In the genomic region with DNA sequence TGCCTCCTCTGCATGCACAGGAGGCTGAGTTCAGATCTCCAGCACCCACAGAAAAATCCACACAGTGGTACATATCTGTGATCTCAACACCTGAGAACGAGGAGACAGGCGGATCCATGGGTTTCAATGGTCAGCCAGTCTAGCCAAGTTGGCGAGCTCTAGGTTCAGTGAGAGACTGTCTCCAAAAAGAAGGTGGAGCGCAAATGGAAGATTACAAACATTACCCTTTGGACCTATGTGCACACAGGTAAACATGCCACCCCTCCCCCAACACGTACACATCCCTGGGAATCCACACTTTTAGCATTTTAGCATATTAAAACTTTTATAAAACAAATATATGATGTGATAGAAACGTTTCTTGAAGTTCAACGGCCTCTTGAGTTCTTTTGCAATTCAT, we compare ENCODE assay signal across 16 mouse cellular contexts. TPM values are rescaled to one million over a fixed set of nuclear protein-coding genes. Genes with fewer than 3 reads are reported as not detected.
A peak's percentile ranks its signal among the peaks of the same experiment; 100 is the strongest.
DNase-seq lines count a peak whose midpoint lies in the region; ATAC-seq lines count a peak whose summit lies in the region.
"Had no signal": no experiment of that assay in that cellular context is flagged by ENCODE, and none has a peak within 500 bp of the region (broad histone marks: within the 10 kb centered on the region; RNA-seq: fewer than 3 reads in every experiment).

No protein-coding gene starts in this region.

- H3K27ac ChIP-seq in forebrain, embryonic 15.5 days (replicated peaks) = peak overlapping the region; percentile 66
- no peak overlapping the region for H3K27ac ChIP-seq in forebrain, embryonic 12.5 days
- H3K27ac ChIP-seq in limb, embryonic 13.5 days = no peak overlapping the region
- H3K27ac ChIP-seq in limb, embryonic 10.5 days = no peak overlapping the region
- no peak overlapping the region for H3K27ac ChIP-seq in embryonic facial prominence, embryonic 13.5 days
- H3K27ac ChIP-seq in liver, embryonic 15.5 days (replicated peaks) = no peak overlapping the region

- DNase-seq in limb, embryonic 10.5 days (ENCODE audit: low spot score) = no peak
- no peak for DNase-seq in right cerebral cortex, postnatal 25 days
- DNase-seq: adrenal gland, adult 8-10 months; cerebellum, postnatal 14 days; embryo, embryonic 11 days; heart, postnatal 10 days; kidney, postnatal 4 days; lung, adult 18-20 months; right cerebral cortex, postnatal 14 days; thymus, postnatal 14 days had no signal

- 90% methylated on average over 7 of the region's 7 CpGs for WGBS in forebrain, embryonic 15.5 days
- WGBS in forebrain, embryonic 12.5 days = 95% methylated on average over 7 of the region's 7 CpGs
- WGBS in limb, embryonic 13.5 days = 93% methylated on average over 7 of the region's 7 CpGs
- WGBS in limb, embryonic 10.5 days = 90% methylated on average over 7 of the region's 7 CpGs
- WGBS in embryonic facial prominence, embryonic 13.5 days = 91% methylated on average over 7 of the region's 7 CpGs
- WGBS in liver, embryonic 15.5 days (ENCODE audit: insufficient replicate concordance) = 71% methylated on average over 7 of the region's 7 CpGs

- no peaks in the 10 kb centered on the region for H3K9me3 ChIP-seq in forebrain, embryonic 15.5 days
- H3K9me3 ChIP-seq in forebrain, embryonic 12.5 days = no peaks in the 10 kb centered on the region
- H3K9me3 ChIP-seq in limb, embryonic 13.5 days = no peaks in the 10 kb centered on the region
- H3K9me3 ChIP-seq in limb, embryonic 10.5 days (replicated peaks) = no peaks in the 10 kb centered on the region
- H3K9me3 ChIP-seq in embryonic facial prominence, embryonic 13.5 days = no peaks in the 10 kb centered on the region
- no peaks in the 10 kb centered on the region for H3K9me3 ChIP-seq in liver, embryonic 15.5 days (replicated peaks)

- H3K4me2 ChIP-seq in forebrain, embryonic 15.5 days (replicated peaks) = no peak overlapping the region
- H3K4me2 ChIP-seq in forebrain, embryonic 12.5 days = no peak overlapping the region
- H3K4me2 ChIP-seq in limb, embryonic 13.5 days (replicated peaks) = peak overlapping the region; percentile 58
- peak overlapping the region; percentile 57; the same call in 1 of the 2 replicates for H3K4me2 ChIP-seq in embryonic facial prominence, embryonic 13.5 days
- peak overlapping the region; percentile 59; the same call in 1 of the 2 replicates for H3K4me2 ChIP-seq in liver, embryonic 15.5 days

- no peak overlapping the region for H3K4me3 ChIP-seq in forebrain, embryonic 15.5 days
- H3K4me3 ChIP-seq in forebrain, embryonic 12.5 days (replicated peaks) = no peak overlapping the region
- H3K4me3 ChIP-seq in limb, embryonic 13.5 days = no peak overlapping the region
- H3K4me3 ChIP-seq in limb, embryonic 10.5 days = no peak overlapping the region
- H3K4me3 ChIP-seq in embryonic facial prominence, embryonic 13.5 days = no peak overlapping the region
- H3K4me3 ChIP-seq in liver, embryonic 15.5 days (replicated peaks) = no peak overlapping the region

- no peaks in the 10 kb centered on the region for H3K27me3 ChIP-seq in forebrain, embryonic 15.5 days
- no peaks in the 10 kb centered on the region; the same call in 1 of the 2 replicates for H3K27me3 ChIP-seq in forebrain, embryonic 12.5 days
- H3K27me3 ChIP-seq in limb, embryonic 13.5 days = no peaks in the 10 kb centered on the region
- H3K27me3 ChIP-seq in limb, embryonic 10.5 days (ENCODE audit: low read depth, poor library complexity, severe bottlenecking) = no peaks in the 10 kb centered on the region
- H3K27me3 ChIP-seq in embryonic facial prominence, embryonic 13.5 days = no peaks in the 10 kb centered on the region
- H3K27me3 ChIP-seq in liver, embryonic 15.5 days = no peaks in the 10 kb centered on the region

- peaks cover 11% of the 10 kb centered on the region for H3K4me1 ChIP-seq in forebrain, embryonic 15.5 days
- H3K4me1 ChIP-seq in forebrain, embryonic 12.5 days = peaks cover 12% of the 10 kb centered on the region
- peaks cover 7% of the 10 kb centered on the region; the same call in 1 of the 2 replicates for H3K4me1 ChIP-seq in limb, embryonic 13.5 days
- peaks cover 20% of the 10 kb centered on the region for H3K4me1 ChIP-seq in limb, embryonic 10.5 days
- peaks cover 20% of the 10 kb centered on the region for H3K4me1 ChIP-seq in embryonic facial prominence, embryonic 13.5 days
- H3K4me1 ChIP-seq in liver, embryonic 15.5 days (replicated peaks) = peaks cover 19% of the 10 kb centered on the region

- no peak for ATAC-seq in forebrain, embryonic 15.5 days (replicated peaks)
- ATAC-seq in forebrain, embryonic 12.5 days (ENCODE audit: low FRiP score) = no peak
- ATAC-seq in limb, embryonic 13.5 days (ENCODE audit: low FRiP score, low read depth) = no peak
- no peak for ATAC-seq in embryonic facial prominence, embryonic 13.5 days (ENCODE audit: insufficient number of reproducible peaks, insufficient read depth, low FRiP score, low TSS enrichment, low read depth)
- ATAC-seq in liver, embryonic 15.5 days (ENCODE audit: insufficient read depth) = no peak
- ATAC-seq: inflammation-experienced regulatory T-cells, adult 6 months had no signal

- no peaks in the 10 kb centered on the region for H3K36me3 ChIP-seq in forebrain, embryonic 15.5 days
- H3K36me3 ChIP-seq in forebrain, embryonic 12.5 days (replicated peaks) = no peaks in the 10 kb centered on the region
- H3K36me3 ChIP-seq in limb, embryonic 13.5 days = no peaks in the 10 kb centered on the region
- no peaks in the 10 kb centered on the region for H3K36me3 ChIP-seq in limb, embryonic 10.5 days
- H3K36me3 ChIP-seq in embryonic facial prominence, embryonic 13.5 days = no peaks in the 10 kb centered on the region
- no peaks in the 10 kb centered on the region for H3K36me3 ChIP-seq in liver, embryonic 15.5 days (replicated peaks)

- H3K9ac ChIP-seq in forebrain, embryonic 15.5 days (replicated peaks) = no peak overlapping the region
- no peak overlapping the region for H3K9ac ChIP-seq in forebrain, embryonic 12.5 days
- H3K9ac ChIP-seq in limb, embryonic 13.5 days = no peak overlapping the region
- H3K9ac ChIP-seq in embryonic facial prominence, embryonic 13.5 days = no peak overlapping the region
- no peak overlapping the region for H3K9ac ChIP-seq in liver, embryonic 15.5 days

RNA-seq across cellular contexts. Expression of a gene that starts 21.9 kb away (rescaled TPM):
- 103 and 111 TPM in 2 replicates for polyA plus RNA-seq in forebrain, embryonic 15.5 days (2015; fragmentation: Nextera tagmentation; extraction: Ambion mirVana)
- polyA plus RNA-seq in forebrain, embryonic 12.5 days (2016; fragmentation: Nextera tagmentation; extraction: Ambion mirVana) = 55.3 and 60.0 TPM in 2 replicates
- polyA plus RNA-seq in limb, embryonic 13.5 days (2015; fragmentation: Nextera tagmentation; extraction: Ambion mirVana) = 32.9 and 33.2 TPM in 2 replicates
- 24.4 and 33.3 TPM in 2 replicates for polyA plus RNA-seq in limb, embryonic 10.5 days (2016; fragmentation: Nextera tagmentation; extraction: Ambion mirVana)
- polyA plus RNA-seq in embryonic facial prominence, embryonic 13.5 days (2015; fragmentation: Nextera tagmentation; extraction: Ambion mirVana) = 32.5 and 39.7 TPM in 2 replicates
- 7.3 and 8.6 TPM in 2 replicates for polyA plus RNA-seq in liver, embryonic 15.5 days (2015; fragmentation: Nextera tagmentation; extraction: Ambion mirVana)

RNA-seq across cellular contexts. Expression of a gene that starts 51.2 kb away (rescaled TPM):
- 34.3 and 34.7 TPM in 2 replicates for polyA plus RNA-seq in forebrain, embryonic 15.5 days (2015; fragmentation: Nextera tagmentation; extraction: Ambion mirVana)
- 36.1 and 36.7 TPM in 2 replicates for polyA plus RNA-seq in forebrain, embryonic 12.5 days (2016; fragmentation: Nextera tagmentation; extraction: Ambion mirVana)
- polyA plus RNA-seq in limb, embryonic 13.5 days (2015; fragmentation: Nextera tagmentation; extraction: Ambion mirVana) = 44.9 and 46.0 TPM in 2 replicates
- polyA plus RNA-seq in limb, embryonic 10.5 days (2016; fragmentation: Nextera tagmentation; extraction: Ambion mirVana) = 30.1 and 34.7 TPM in 2 replicates
- 45.7 and 50.5 TPM in 2 replicates for polyA plus RNA-seq in embryonic facial prominence, embryonic 13.5 days (2015; fragmentation: Nextera tagmentation; extraction: Ambion mirVana)
- 15.9 and 16.4 TPM in 2 replicates for polyA plus RNA-seq in liver, embryonic 15.5 days (2015; fragmentation: Nextera tagmentation; extraction: Ambion mirVana)

Comparison
In these comparisons a context has a peak if more than half of its experiments do, and no peak if none do; other contexts are left out.
1. H3K4me2 ChIP-seq: peak in limb, embryonic 13.5 days (single experiment), embryonic facial prominence, embryonic 13.5 days (single experiment) and liver, embryonic 15.5 days (single experiment); none in forebrain, embryonic 15.5 days (single experiment) and forebrain, embryonic 12.5 days (single experiment).